Mouse (Mus musculus) hindbrain, embryonic 16.5 days (tissue): Measurements from ENCODE around the gene Gm4756. TPM values are rescaled to one million over a fixed set of nuclear protein-coding genes. Genes with fewer than 3 reads are reported as not detected.
"Not testable (repeated sequence)": the region's sequence is repeated elsewhere in the genome, so short reads cannot be mapped to it uniquely, and the experiment has no call there.

Source experiments
- ATAC-seq: fragments of 200-750 bp; cut with Nextera tagmentation; 2 replicates; pipeline ENCODE4 v1.8.0; 2017; ENCODE audit warnings: moderate TSS enrichment, moderate library complexity
- H3K27ac ChIP-seq: fragments of 300-500 bp; sonication (generic); 2 replicates; pipeline ENCODE4 v1.5.1; 2014; ENCODE audit warnings: low read depth, mild to moderate bottlenecking, control low read depth, low read length, moderate library complexity
- H3K27me3 ChIP-seq: fragments of 300-500 bp; sonication (generic); replicated peaks from 2 replicates; pipeline ENCODE4 v1.6.1; 2014; ENCODE audit warnings: low read length; ENCODE audit not compliant: control insufficient read depth, insufficient read depth
- H3K36me3 ChIP-seq: fragments of 300-500 bp; sonication (generic); 2 replicates; pipeline ENCODE4 v1.6.1; 2014; ENCODE audit warnings: mild to moderate bottlenecking, low read length, moderate library complexity, mixed read lengths; ENCODE audit not compliant: control insufficient read depth, insufficient read depth
- H3K4me1 ChIP-seq: fragments of 300-500 bp; sonication (generic); 2 replicates; pipeline ENCODE4 v1.6.1; 2014; ENCODE audit warnings: low read depth, low read length; ENCODE audit not compliant: control insufficient read depth, insufficient read depth
- H3K4me2 ChIP-seq: fragments of 300-500 bp; sonication (generic); 2 replicates; pipeline ENCODE4 v1.6.1; 2014; ENCODE audit warnings: mild to moderate bottlenecking, low read length, control low read depth, moderate library complexity
- H3K4me3 ChIP-seq: fragments of 300-500 bp; sonication (generic); 2 replicates; pipeline ENCODE4 v1.5.1; 2014; ENCODE audit warnings: mild to moderate bottlenecking, low read length, control low read depth, moderate library complexity
- H3K9ac ChIP-seq: fragments of 300-500 bp; sonication (generic); 2 replicates; pipeline ENCODE4 v1.6.1; 2014; ENCODE audit warnings: low read depth, mild to moderate bottlenecking, control low read depth, low read length, moderate library complexity
- H3K9me3 ChIP-seq: fragments of 300-500 bp; sonication (generic); 2 replicates; pipeline ENCODE4 v1.6.1; 2014; ENCODE audit warnings: mild to moderate bottlenecking, low read length, moderate library complexity; ENCODE audit not compliant: control insufficient read depth
- WGBS: fragments of 180-500 bp; shearing (Covaris S2); extraction: QIAGEN DNeasy Blood & Tissue Kit; methylation state at CpG from one replicate; pipeline ENCODE4 v1.1.7; 2014; 5-methylcytosine and 5-hydroxymethylcytosine counted together
- polyA plus RNA-seq: library from polyadenylated mRNA; unstranded; fragments of >200 nt; fragmentation: Nextera tagmentation; extraction: Ambion mirVana; gene quantifications from 2 replicates; pipeline ENCODE4 v1.2.1, GENCODE M21; 2015

Gene Gm4756
- polyA plus RNA-seq: not detected in 2 replicates

DNA sequence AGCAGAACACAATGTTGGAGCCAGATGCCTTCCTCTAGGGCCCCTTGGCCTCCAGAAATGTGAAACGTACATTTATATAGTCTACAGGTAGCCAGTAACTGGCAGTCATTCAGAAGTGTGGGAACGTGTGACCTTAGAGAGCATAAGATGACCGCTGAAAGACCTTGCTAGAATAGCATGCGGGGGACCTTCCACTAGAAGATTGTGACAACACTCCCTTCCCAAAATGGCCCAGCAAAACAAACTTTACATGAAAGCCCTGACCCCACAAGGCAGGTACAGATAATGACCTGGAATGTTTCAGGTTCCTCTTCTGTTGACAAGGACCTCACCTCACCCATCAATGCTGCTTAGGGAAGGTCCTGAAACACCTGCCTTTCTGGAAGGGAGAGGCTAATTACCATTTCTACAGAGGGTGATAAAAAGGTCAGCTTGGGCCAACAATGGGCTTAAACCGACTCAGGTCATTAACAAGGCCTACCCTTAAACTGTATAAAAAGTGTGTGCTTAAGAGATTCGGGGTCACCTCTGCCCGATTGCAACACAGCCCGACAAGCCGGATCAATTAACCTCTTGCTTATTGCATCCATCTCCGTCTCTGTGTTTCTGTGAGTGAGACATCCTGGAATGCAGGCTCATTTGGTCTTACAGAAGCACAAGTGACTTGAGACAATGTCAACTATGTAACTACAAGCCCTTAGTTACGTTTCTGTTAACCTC is at the start of gene Gm4756:
Gene Gm4756, minus strand, starts transcription at position 51 of the 720 bp plus-strand sequence.
- H3K27ac ChIP-seq: no peak within 1 kb of the TSS
- no peaks in the 10 kb centered on the region for H3K4me1 ChIP-seq
- WGBS: 82% methylated on average over 11 of the region's 11 CpGs
- no peak within 1 kb of the TSS for H3K4me2 ChIP-seq
- H3K27me3 ChIP-seq: no peaks in the 10 kb centered on the region
- H3K9ac ChIP-seq: no peak within 1 kb of the TSS
- no peaks in the 10 kb centered on the region for H3K36me3 ChIP-seq
- no peak within 1 kb of the TSS for H3K4me3 ChIP-seq
- no peaks in the 10 kb centered on the region for H3K9me3 ChIP-seq
- no peak for ATAC-seq

DNA sequence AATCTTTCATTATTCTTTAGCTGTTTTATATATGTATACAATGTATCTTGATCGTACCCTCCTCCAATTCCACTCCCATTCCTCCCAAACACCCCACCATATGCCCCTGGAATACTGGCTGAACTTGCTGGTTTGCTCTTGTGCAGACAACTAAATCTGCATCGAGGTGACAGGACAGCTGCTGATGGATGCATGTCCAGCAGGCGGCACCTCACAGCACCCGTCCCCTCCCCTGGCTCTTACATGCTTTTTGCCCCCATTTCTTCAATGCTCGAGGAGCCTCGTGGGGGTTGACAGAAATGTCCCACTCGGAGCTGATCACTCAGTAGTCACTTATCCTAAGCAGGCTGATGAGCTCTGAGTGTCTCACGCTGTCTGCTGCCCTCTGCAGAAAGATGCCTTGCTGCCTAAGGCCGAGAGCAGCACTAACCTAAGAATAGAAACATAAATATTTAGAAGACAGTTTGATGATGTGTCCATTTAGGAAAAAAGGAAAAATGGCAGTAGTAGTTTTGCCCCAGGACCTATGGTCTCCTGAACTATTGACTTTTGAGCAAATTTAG is 45.5 kb upstream of the Gm4756 start:
- H3K27ac ChIP-seq: no peak overlapping the region
- H3K4me3 ChIP-seq: no peak overlapping the region
- H3K4me2 ChIP-seq: no peak overlapping the region
- no peaks in the 10 kb centered on the region for H3K9me3 ChIP-seq
- ATAC-seq: no peak
- H3K27me3 ChIP-seq: no peaks in the 10 kb centered on the region
- 49% methylated on average over 9 of the region's 9 CpGs for WGBS
- H3K36me3 ChIP-seq: no peaks in the 10 kb centered on the region
- no peak overlapping the region for H3K9ac ChIP-seq
- H3K4me1 ChIP-seq: no peaks in the 10 kb centered on the region

DNA sequence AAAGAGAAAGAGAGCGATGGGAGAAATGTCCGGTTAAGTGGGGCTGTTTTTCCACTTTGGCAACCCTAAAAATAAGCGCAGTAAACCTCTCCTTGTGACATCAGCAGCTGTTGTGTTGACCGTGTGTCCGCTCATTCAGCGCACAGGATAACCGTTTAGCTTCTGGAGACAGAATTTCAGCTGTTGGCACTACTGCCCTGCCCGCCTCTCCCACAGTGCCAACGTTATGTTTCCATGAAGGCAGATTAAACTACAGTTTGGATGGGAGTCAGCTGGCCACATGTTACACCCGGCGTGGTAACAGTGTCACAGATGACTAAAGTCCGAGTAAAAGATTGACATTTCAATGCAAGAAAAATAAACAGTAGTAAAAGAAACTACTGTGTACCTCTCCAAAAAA is 45.0 kb upstream of the Gm4756 start:
- Histone ChIP-seq H3K9ac (no peak overlapping the region), H3K27me3 (no peaks in the 10 kb centered on the region), H3K4me2 (peak overlapping the region; percentile 10; the same call in 1 of the 2 replicates), H3K27ac (no peak overlapping the region), H3K4me3 (no peak overlapping the region), H3K4me1 (no peaks in the 10 kb centered on the region), H3K36me3 (no peaks in the 10 kb centered on the region), H3K9me3 (no peaks in the 10 kb centered on the region)
- 72% methylated on average over 12 of the region's 12 CpGs for WGBS
- ATAC-seq: peak; percentile 30; the same call in 1 of the 2 replicates

DNA sequence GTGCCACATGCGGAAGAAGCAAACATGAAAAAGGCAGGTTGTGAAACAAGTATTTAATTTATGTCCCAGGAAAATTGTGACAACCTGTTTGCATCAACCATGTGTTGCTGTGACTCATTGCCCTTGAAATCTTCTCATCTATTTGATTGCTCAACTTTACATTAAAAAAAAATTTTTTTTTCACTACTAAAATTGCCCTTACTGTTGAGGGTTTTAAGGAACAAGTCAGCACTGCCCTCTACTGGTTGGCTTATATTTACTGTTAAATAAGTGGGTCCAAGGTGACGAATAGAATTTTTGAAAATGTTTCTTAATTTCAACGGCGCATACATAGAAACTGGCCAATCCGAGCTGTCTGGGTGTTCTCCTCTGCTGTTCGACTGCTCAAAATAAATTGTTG is 44.4 kb upstream of the Gm4756 start:
- no peaks in the 10 kb centered on the region for H3K4me1 ChIP-seq
- H3K27ac ChIP-seq: no peak overlapping the region
- H3K9ac ChIP-seq: no peak overlapping the region
- no peaks in the 10 kb centered on the region for H3K36me3 ChIP-seq
- no peaks in the 10 kb centered on the region for H3K27me3 ChIP-seq
- WGBS: 48% methylated on average over 6 of the region's 6 CpGs
- no peak for ATAC-seq
- no peaks in the 10 kb centered on the region for H3K9me3 ChIP-seq
- peak overlapping the region; percentile 10; the same call in 1 of the 2 replicates for H3K4me2 ChIP-seq
- no peak overlapping the region for H3K4me3 ChIP-seq

DNA sequence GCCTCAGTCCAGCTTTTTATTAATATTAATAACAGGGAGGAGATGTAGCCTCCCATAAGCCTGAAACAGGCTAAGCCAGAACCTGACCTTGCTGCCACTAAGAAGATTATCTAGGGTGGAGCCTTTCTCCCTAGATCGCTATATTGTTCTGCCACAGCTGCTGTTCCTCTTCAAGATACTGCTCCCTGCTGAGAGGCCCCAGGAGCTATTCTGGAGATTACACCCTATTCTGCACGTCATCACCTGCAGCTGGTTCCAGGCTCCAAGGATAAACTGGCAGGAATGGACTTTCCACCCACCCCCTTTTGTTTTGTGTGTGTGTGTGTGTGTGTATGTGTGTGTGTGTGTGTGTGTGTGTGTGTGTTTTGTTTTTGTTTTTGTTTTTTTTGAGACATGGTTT is 38.8 kb upstream of the Gm4756 start:
- H3K27me3 ChIP-seq, H3K4me2 ChIP-seq, H3K36me3 ChIP-seq, H3K4me1 ChIP-seq, H3K9ac ChIP-seq, ATAC-seq, H3K4me3 ChIP-seq, H3K27ac ChIP-seq, H3K9me3 ChIP-seq: not testable (repeated sequence)
- 25% methylated on average over 2 of the region's 2 CpGs for WGBS

DNA sequence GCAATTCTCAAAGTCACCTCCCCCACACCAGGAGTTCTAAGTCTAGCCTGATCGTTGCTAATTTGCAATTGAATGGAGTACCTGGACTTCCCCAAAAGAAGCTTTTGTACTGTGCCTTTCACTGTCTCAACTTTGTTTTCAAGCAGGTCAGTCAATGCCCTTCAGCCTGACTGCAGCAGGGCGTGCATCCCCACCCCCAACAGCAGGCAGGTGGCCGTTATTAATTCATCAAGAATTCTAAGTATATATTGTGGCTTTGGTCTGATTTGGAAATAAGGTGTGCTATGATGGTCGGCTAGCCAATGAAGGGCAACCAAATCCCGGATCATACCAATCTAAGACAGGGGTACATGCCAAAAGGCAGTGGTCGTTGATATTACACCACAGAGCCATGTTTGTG is 38.3 kb upstream of the Gm4756 start:
- WGBS: 16% methylated on average over 6 of the region's 6 CpGs
- H3K4me2 ChIP-seq: not testable (repeated sequence)

DNA sequence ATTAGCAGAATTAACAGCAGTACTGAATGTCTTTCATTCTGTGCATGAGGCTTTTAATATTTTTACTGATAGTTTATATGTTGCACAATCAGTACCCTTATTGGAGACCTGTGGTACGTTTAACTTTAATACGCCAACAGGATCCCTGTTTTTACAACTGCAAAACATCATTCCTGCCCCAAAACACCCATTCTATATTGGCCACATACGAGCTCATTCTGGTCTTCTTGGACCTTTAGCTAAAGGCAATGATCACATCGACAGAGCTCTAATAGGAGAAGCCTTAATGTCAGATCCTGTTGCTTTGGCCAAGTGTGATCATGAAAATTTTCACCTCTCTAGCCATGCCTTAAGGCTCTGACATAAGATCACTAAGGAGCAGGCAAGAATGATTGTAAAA is 37.1 kb upstream of the Gm4756 start:
- H3K4me3 ChIP-seq, H3K36me3 ChIP-seq, H3K9ac ChIP-seq, H3K27me3 ChIP-seq, H3K4me2 ChIP-seq, H3K27ac ChIP-seq, H3K4me1 ChIP-seq, ATAC-seq, H3K9me3 ChIP-seq: not testable (repeated sequence)
- WGBS: 81% methylated on average over 4 of the region's 4 CpGs

More for the DNA sequence above, 38.3 kb upstream of the Gm4756 start:
- not testable (repeated sequence) for H3K4me3 ChIP-seq, H3K4me1 ChIP-seq, H3K27ac ChIP-seq, H3K36me3 ChIP-seq, ATAC-seq, H3K9ac ChIP-seq, H3K9me3 ChIP-seq, H3K27me3 ChIP-seq

DNA sequence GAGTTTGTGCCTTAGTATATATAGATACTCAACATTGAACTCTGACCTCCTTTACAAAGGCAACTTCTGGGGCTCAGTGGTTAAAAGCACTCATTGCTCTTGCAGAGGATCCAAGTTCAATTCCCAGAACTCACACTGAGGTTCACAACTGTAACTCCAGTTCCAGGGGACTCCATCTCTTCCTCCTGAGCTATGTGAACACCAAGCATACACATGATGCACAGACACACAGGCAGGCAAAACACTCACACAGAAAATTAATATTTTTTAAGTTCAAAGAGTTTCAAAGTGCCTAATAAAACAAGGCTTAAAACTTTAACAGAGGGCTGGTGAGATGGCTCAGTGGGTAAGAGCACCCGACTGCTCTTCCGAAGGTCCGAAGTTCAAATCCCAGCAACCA is 34.2 kb upstream of the Gm4756 start:
- H3K4me1 ChIP-seq: no peaks in the 10 kb centered on the region
- no peaks in the 10 kb centered on the region for H3K9me3 ChIP-seq
- H3K4me2 ChIP-seq: no peak overlapping the region
- no peak overlapping the region for H3K4me3 ChIP-seq
- ATAC-seq: no peak
- no peaks in the 10 kb centered on the region for H3K27me3 ChIP-seq
- H3K36me3 ChIP-seq: no peaks in the 10 kb centered on the region
- no peak overlapping the region for H3K9ac ChIP-seq
- 100% methylated on average over 3 of the region's 3 CpGs for WGBS
- no peak overlapping the region for H3K27ac ChIP-seq

DNA sequence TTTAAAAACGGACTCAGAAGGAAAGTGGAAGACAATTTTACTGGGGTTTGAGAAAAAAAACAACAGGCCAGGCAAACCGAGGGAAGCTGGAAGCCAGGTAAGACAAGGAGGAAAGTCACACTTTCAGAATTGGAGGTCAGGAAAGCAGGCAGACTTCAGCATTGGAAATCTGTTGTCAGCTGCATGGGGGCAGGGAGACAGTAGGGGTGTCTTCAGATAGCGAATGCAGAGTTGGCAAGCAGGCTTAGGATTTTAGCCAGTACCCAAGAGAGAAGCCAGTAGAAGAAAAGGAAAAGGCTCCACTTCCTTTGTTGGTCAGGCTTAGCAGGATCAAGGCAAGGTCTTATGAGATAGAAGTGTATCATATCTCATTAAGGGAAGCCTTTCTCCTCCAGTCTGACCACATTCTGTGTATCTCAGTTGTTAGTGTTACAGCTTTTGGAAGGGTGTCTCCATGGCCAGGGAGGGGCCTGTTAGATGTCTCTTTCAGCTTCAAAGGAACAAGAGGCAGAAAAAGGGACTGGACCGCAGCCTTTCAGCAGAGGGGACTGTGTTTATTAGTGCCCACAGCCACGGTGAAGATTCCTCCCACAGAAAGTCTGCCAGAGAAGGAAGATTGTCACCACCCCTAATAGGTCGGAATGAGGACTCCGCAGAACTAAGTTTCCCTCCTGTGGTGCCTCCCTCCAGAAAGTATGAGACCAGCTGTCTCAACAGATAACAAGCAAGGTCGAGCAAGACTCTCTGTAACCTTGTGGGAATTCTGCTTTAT is 33.2 kb upstream of the Gm4756 start:
- Histone ChIP-seq H3K9ac (no peak overlapping the region), H3K4me1 (no peaks in the 10 kb centered on the region), H3K4me2 (no peak overlapping the region), H3K27me3 (no peaks in the 10 kb centered on the region), H3K27ac (no peak overlapping the region), H3K36me3 (no peaks in the 10 kb centered on the region), H3K9me3 (no peaks in the 10 kb centered on the region), H3K4me3 (no peak overlapping the region)
- WGBS: 58% methylated on average over 8 of the region's 8 CpGs
- no peak for ATAC-seq
